Mouse (Mus musculus) CH12.LX (cell line): ENCODE results near the gene Vsir.

ENCODE experiments used
- BHLHE40 ChIP-seq: IDR thresholded peaks from 2 replicates; pipeline ENCODE4 v1.6.1; 2011; ENCODE audit warnings: mild to moderate bottlenecking, low read depth, low read length, improper control_type of control experiment
- EP300 ChIP-seq: IDR thresholded peaks from 2 replicates; pipeline ENCODE4 v1.6.1; 2011; ENCODE audit warnings: low read length, improper control_type of control experiment
- MEF2A ChIP-seq: IDR thresholded peaks from 2 replicates; pipeline ENCODE4 v1.6.1; 2014; ENCODE audit warnings: low read depth, mild to moderate bottlenecking, inconsistent platforms, low read length, improper control_type of control experiment, borderline replicate concordance
- ZNF384 ChIP-seq: IDR thresholded peaks from 2 replicates; pipeline ENCODE4 v1.6.1; 2012; ENCODE audit warnings: low read depth, low read length, improper control_type of control experiment, inconsistent platforms

DNA sequence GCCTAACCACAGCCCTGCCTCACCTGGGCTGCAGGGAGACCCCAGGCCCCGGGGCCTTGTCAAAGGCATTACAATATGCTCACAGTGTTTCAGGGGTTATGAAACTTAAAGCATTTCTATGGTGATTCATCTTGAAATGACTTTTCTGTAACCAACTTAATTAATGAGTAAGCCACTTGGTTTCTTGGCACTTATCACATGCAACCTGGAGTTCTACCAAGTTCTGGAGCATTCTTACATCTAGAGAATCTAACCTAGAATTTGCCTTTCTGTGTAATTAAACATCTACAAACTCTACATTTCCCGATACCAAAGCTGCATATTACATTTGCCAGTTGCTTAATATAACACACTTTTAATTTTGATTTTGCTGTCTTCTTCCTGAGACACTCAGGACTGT lies 70.4 kb downstream of the Vsir start:
- no peak for TF ChIP-seq BHLHE40
- no peak for TF ChIP-seq ZNF384
- no peak for TF ChIP-seq MEF2A
- TF ChIP-seq EP300: no peak
